Mouse (Mus musculus) layer of hippocampus, postnatal 36 days (tissue): ENCODE measurements at regions not wholly inside any gene's neighbourhood (a gene's known extent, or its start where the extent isn't known, plus 50 kb on each side); places are given as distances from the start of the nearest gene placed in this dataset.

Experiments
- DNase-seq, 2 experiments: peaks; one replicate each; pipeline ENCODE4 v3.0.0; 2022

DNA sequence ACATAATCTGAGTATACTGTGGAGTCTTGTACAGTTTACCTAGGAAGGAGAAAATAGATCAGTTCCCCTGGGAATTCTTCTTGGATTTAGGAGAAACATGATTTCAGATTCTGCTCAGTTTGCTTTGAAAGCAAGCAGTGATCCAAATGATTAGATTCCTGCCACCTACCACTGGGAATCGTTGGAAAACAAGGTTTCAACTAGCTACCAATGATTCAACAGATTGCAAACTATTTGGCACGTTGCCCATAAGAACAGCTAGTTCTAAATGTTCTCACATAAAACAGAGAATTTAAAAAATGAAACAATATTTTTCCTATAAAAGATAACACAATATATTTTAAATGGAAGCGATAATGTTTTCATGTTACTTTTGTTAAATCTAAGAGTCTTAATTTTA, 54.8 kb downstream of the G6pd2 start:
- DNase-seq = peak in 1 of 2 experiments; percentile 5
